11 mouse cellular contexts compared by ENCODE assay signal in genomic region chr4:94715166-94715565, GRCm38 (mm10). TPM values are rescaled to one million over a fixed set of nuclear protein-coding genes. Genes with fewer than 3 reads are reported as not detected.
A peak's percentile ranks its signal among the peaks of the same experiment; 100 is the strongest.
DNase-seq lines count a peak whose midpoint lies in the region; ATAC-seq and TF ChIP-seq lines count a peak whose summit lies in the region.
"Had no signal": no experiment of that assay in that cellular context is flagged by ENCODE, and none has a peak within 500 bp of the region (broad histone marks: within the 10 kb centered on the region; RNA-seq: fewer than 3 reads in every experiment).

No protein-coding gene starts in this region.

- no peak for TF ChIP-seq CTCF in heart, postnatal 0 days (IDR thresholded peaks at IDR 0.05; ENCODE audit: low read depth)
- no peak for TF ChIP-seq CTCF in lung, postnatal 0 days (IDR thresholded peaks at IDR 0.05)

- no peaks in the 10 kb centered on the region for H3K9me3 ChIP-seq in heart, embryonic 10.5 days
- H3K9me3 ChIP-seq in embryonic facial prominence, embryonic 14.5 days (ENCODE audit: control insufficient read depth, low read length) = no peaks in the 10 kb centered on the region
- no peaks in the 10 kb centered on the region for H3K9me3 ChIP-seq in heart, postnatal 0 days (replicated peaks; ENCODE audit: control insufficient read depth, low read length)
- H3K9me3 ChIP-seq in lung, postnatal 0 days (ENCODE audit: low read length) = no peaks in the 10 kb centered on the region
- no peaks in the 10 kb centered on the region for H3K9me3 ChIP-seq in neural tube, embryonic 15.5 days (replicated peaks)

- H3K9ac ChIP-seq in embryonic facial prominence, embryonic 14.5 days (ENCODE audit: low read depth, low read length) = no peak overlapping the region
- no peak overlapping the region for H3K9ac ChIP-seq in heart, postnatal 0 days (replicated peaks; ENCODE audit: low read depth, low read length)
- H3K9ac ChIP-seq in lung, postnatal 0 days (replicated peaks; ENCODE audit: low read depth) = no peak overlapping the region
- H3K9ac ChIP-seq in neural tube, embryonic 15.5 days (replicated peaks) = no peak overlapping the region

- H3K4me2 ChIP-seq in embryonic facial prominence, embryonic 14.5 days (ENCODE audit: low read depth, low read length) = no peak overlapping the region
- peak overlapping the region; percentile 26 for H3K4me2 ChIP-seq in heart, postnatal 0 days (ENCODE audit: low read depth, low read length)
- H3K4me2 ChIP-seq in lung, postnatal 0 days (replicated peaks; ENCODE audit: low read depth, low read length) = no peak overlapping the region
- H3K4me2 ChIP-seq in neural tube, embryonic 15.5 days = no peak overlapping the region

- no peak for TF ChIP-seq EP300 in heart, postnatal 0 days (IDR thresholded peaks at IDR 0.05; ENCODE audit: low read depth)
- peak; percentile 56 for TF ChIP-seq EP300 in lung, postnatal 0 days (IDR thresholded peaks at IDR 0.05)

- ATAC-seq in embryonic facial prominence, embryonic 14.5 days (ENCODE audit: low read depth) = peak; percentile 74
- peak; percentile 73 for ATAC-seq in heart, postnatal 0 days (ENCODE audit: insufficient read depth, low read depth)
- ATAC-seq in lung, postnatal 0 days = peak; percentile 71
- no peak for ATAC-seq in neural tube, embryonic 15.5 days (ENCODE audit: low FRiP score)

- H3K36me3 ChIP-seq in heart, embryonic 10.5 days = no peaks in the 10 kb centered on the region
- no peaks in the 10 kb centered on the region for H3K36me3 ChIP-seq in embryonic facial prominence, embryonic 14.5 days (ENCODE audit: control insufficient read depth, insufficient read depth, low read length)
- H3K36me3 ChIP-seq in heart, postnatal 0 days (replicated peaks; ENCODE audit: control insufficient read depth, insufficient read depth, low read length) = no peaks in the 10 kb centered on the region
- H3K36me3 ChIP-seq in lung, postnatal 0 days (ENCODE audit: insufficient read depth, low read length) = no peaks in the 10 kb centered on the region
- H3K36me3 ChIP-seq in neural tube, embryonic 15.5 days = no peaks in the 10 kb centered on the region

- 0 out of 2 replicates have a peak, but pooled peaks cover 4% of the 10 kb centered on the region for H3K4me1 ChIP-seq in heart, embryonic 10.5 days
- H3K4me1 ChIP-seq in embryonic facial prominence, embryonic 14.5 days (ENCODE audit: control insufficient read depth, insufficient read depth, low read length) = no peaks in the 10 kb centered on the region
- peaks cover 10% of the 10 kb centered on the region; the same call in 1 of the 2 replicates for H3K4me1 ChIP-seq in heart, postnatal 0 days (ENCODE audit: control insufficient read depth, insufficient read depth)
- H3K4me1 ChIP-seq in lung, postnatal 0 days (ENCODE audit: insufficient read depth, low read depth, low read length) = peaks cover 7% of the 10 kb centered on the region; the same call in 1 of the 2 replicates
- H3K4me1 ChIP-seq in neural tube, embryonic 15.5 days = no peaks in the 10 kb centered on the region

- DNase-seq in heart, adult 11 months = peak; percentile 97
- no peak for DNase-seq in heart, embryonic 10.5 days (ENCODE audit: low spot score)
- DNase-seq in embryonic facial prominence, embryonic 14.5 days (ENCODE audit: low spot score) = peak; percentile 82
- DNase-seq in heart, postnatal 0 days (ENCODE audit: low spot score) = peak; percentile 59
- DNase-seq in lung, postnatal 0 days (ENCODE audit: low spot score) = peak; percentile 60
- no peak for DNase-seq in cerebellum, postnatal 14 days
- no peak for DNase-seq in embryo, embryonic 10.5 days (ENCODE audit: low spot score)
- DNase-seq: liver; right cerebral cortex, adult 18-20 months had no signal

- no peak overlapping the region for H3K4me3 ChIP-seq in heart, embryonic 10.5 days
- H3K4me3 ChIP-seq in embryonic facial prominence, embryonic 14.5 days (ENCODE audit: low read depth, low read length) = no peak overlapping the region
- no peak overlapping the region for H3K4me3 ChIP-seq in heart, postnatal 0 days (ENCODE audit: low read depth, low read length)
- H3K4me3 ChIP-seq in lung, postnatal 0 days (ENCODE audit: low read depth, low read length) = no peak overlapping the region
- H3K4me3 ChIP-seq in neural tube, embryonic 15.5 days (replicated peaks) = no peak overlapping the region

- WGBS in heart, embryonic 10.5 days = 36% methylated on average over 6 of the region's 6 CpGs
- WGBS in embryonic facial prominence, embryonic 14.5 days = 46% methylated on average over 6 of the region's 6 CpGs
- 25% methylated on average over 6 of the region's 6 CpGs for WGBS in heart, postnatal 0 days
- 17% methylated on average over 6 of the region's 6 CpGs for WGBS in lung, postnatal 0 days
- 63% methylated on average over 6 of the region's 6 CpGs for WGBS in neural tube, embryonic 15.5 days

- no peaks in the 10 kb centered on the region for H3K27me3 ChIP-seq in heart, embryonic 10.5 days (ENCODE audit: insufficient read depth, poor library complexity, severe bottlenecking)
- no peaks in the 10 kb centered on the region for H3K27me3 ChIP-seq in embryonic facial prominence, embryonic 14.5 days (replicated peaks; ENCODE audit: control insufficient read depth, insufficient read depth, low read length)
- no peaks in the 10 kb centered on the region for H3K27me3 ChIP-seq in heart, postnatal 0 days (ENCODE audit: control insufficient read depth, insufficient read depth, low read length)
- H3K27me3 ChIP-seq in lung, postnatal 0 days (replicated peaks; ENCODE audit: insufficient read depth, low read length) = no peaks in the 10 kb centered on the region
- no peaks in the 10 kb centered on the region for H3K27me3 ChIP-seq in neural tube, embryonic 15.5 days (replicated peaks)

- H3K27ac ChIP-seq in heart, embryonic 10.5 days = no peak overlapping the region
- H3K27ac ChIP-seq in embryonic facial prominence, embryonic 14.5 days (replicated peaks; ENCODE audit: low read depth, low read length) = no peak overlapping the region; the same call in 1 of the 2 replicates
- H3K27ac ChIP-seq in heart, postnatal 0 days (ENCODE audit: low read depth) = peak overlapping the region; percentile 65
- H3K27ac ChIP-seq in lung, postnatal 0 days (ENCODE audit: low read length) = no peak overlapping the region
- H3K27ac ChIP-seq in neural tube, embryonic 15.5 days (replicated peaks) = no peak overlapping the region

RNA-seq across cellular contexts. Expression of gene Tek, which starts 23.9 kb away (rescaled TPM):
- polyA plus RNA-seq in heart, embryonic 10.5 days (2016; fragmentation: Nextera tagmentation; extraction: Ambion mirVana) = 41.4 and 63.6 TPM in 2 replicates
- polyA plus RNA-seq in embryonic facial prominence, embryonic 14.5 days (2014; fragmentation: Nextera tagmentation; extraction: Ambion mirVana) = 21.7 and 22.6 TPM in 2 replicates
- total RNA-seq in heart, postnatal 0 days (2014; rRNA removed; ENCODE audit: low replicate concordance) = 36.4 and 40.0 TPM in 2 replicates
- 27.1 and 27.7 TPM in 2 replicates for polyA plus RNA-seq in heart, postnatal 0 days (2015; fragmentation: Nextera tagmentation; extraction: Ambion mirVana)
- 71.8 and 75.8 TPM in 2 replicates for polyA plus RNA-seq in lung, postnatal 0 days (2015; fragmentation: Nextera tagmentation; extraction: Ambion mirVana)
- polyA plus RNA-seq in neural tube, embryonic 15.5 days (2015; fragmentation: Nextera tagmentation; extraction: Ambion mirVana) = 7.6 and 9.6 TPM in 2 replicates
- total RNA-seq: monocyte, adult 5-6 weeks had no signal

Comparison
In these comparisons a context has a peak if more than half of its experiments do, and no peak if none do; other contexts are left out.
1. DNase-seq: peak in heart, adult 11 months (single experiment), embryonic facial prominence, embryonic 14.5 days (single experiment), heart, postnatal 0 days (single experiment) and lung, postnatal 0 days (single experiment); none in heart, embryonic 10.5 days (single experiment), cerebellum, postnatal 14 days (0 of 2) and embryo, embryonic 10.5 days (single experiment).